Mouse (Mus musculus) limb, embryonic 14.5 days (tissue): ENCODE data around the gene Zfp575. TPM values are rescaled to one million over a fixed set of nuclear protein-coding genes. Genes with fewer than 3 reads are reported as not detected.
A peak's percentile ranks its signal among the peaks of the same experiment; 100 is the strongest.

ENCODE experiments used
- ATAC-seq: fragments of 200-750 bp; cut with Nextera tagmentation; 2 replicates; pipeline ENCODE4 v1.8.0; 2017; ENCODE audit warnings: low read depth, moderate number of reproducible peaks, moderate TSS enrichment; ENCODE audit not compliant: low FRiP score
- DNase-seq: peaks from one replicate; pipeline ENCODE4 v3.0.0-alpha.2; 2015; ENCODE audit warnings: low spot score
- H3K27ac ChIP-seq: fragments of 300-500 bp; sonication (generic); replicated peaks from 2 replicates; pipeline ENCODE4 v1.5.1; 2014; ENCODE audit warnings: low read depth, mild to moderate bottlenecking, low read length, moderate library complexity, mixed read lengths
- H3K27me3 ChIP-seq: fragments of 300-500 bp; sonication (generic); 2 replicates; pipeline ENCODE4 v1.6.1; 2014; ENCODE audit warnings: low read length, mixed read lengths; ENCODE audit not compliant: control insufficient read depth, insufficient read depth
- H3K36me3 ChIP-seq: fragments of 300-500 bp; sonication (generic); 2 replicates; pipeline ENCODE4 v1.6.1; 2014; ENCODE audit warnings: mild to moderate bottlenecking, low read length, moderate library complexity, mixed read lengths; ENCODE audit not compliant: control insufficient read depth, insufficient read depth
- H3K4me1 ChIP-seq: fragments of 300-500 bp; sonication (generic); 2 replicates; pipeline ENCODE4 v1.6.1; 2014; ENCODE audit warnings: antibody characterized with exemption, low read length, mixed read lengths; ENCODE audit not compliant: control insufficient read depth, insufficient read depth
- H3K4me2 ChIP-seq: fragments of 300-500 bp; sonication (generic); replicated peaks from 2 replicates; pipeline ENCODE4 v1.6.1; 2014; ENCODE audit warnings: low read depth, mild to moderate bottlenecking, low read length, moderate library complexity; ENCODE audit not compliant: severe bottlenecking
- H3K4me3 ChIP-seq: fragments of 300-500 bp; sonication (generic); replicated peaks from 2 replicates; pipeline ENCODE4 v1.5.1; 2014; ENCODE audit warnings: low read length
- H3K9ac ChIP-seq: fragments of 300-500 bp; sonication (generic); 2 replicates; pipeline ENCODE4 v1.6.1; 2014; ENCODE audit warnings: mild to moderate bottlenecking, low read depth, low read length, moderate library complexity; ENCODE audit not compliant: severe bottlenecking
- H3K9me3 ChIP-seq: fragments of 300-500 bp; sonication (generic); 2 replicates; pipeline ENCODE4 v1.6.1; 2016; ENCODE audit warnings: low read length; ENCODE audit not compliant: control insufficient read depth
- POLR2A ChIP-seq: fragments of 200-500 bp; IDR thresholded peaks from 2 replicates; pipeline ENCODE4 v1.8.0; 2012; ENCODE audit warnings: inconsistent platforms, mild to moderate bottlenecking, moderate library complexity, borderline replicate concordance; ENCODE audit not compliant: insufficient read depth, insufficient read length; ENCODE audit errors: extremely low read depth
- WGBS: fragments of 180-500 bp; shearing (Covaris S2); extraction: QIAGEN DNeasy Blood & Tissue Kit; methylation state at CpG from one replicate; pipeline ENCODE4 v1.1.7; 2014; 5-methylcytosine and 5-hydroxymethylcytosine counted together
- polyA plus RNA-seq, 2 experiments: library from polyadenylated mRNA; depleted of rRNA in 1 of 2; stranded (reverse) in 1 of 2; unstranded in 1 of 2; fragments of >200 nt; fragmentation: Nextera tagmentation in 1 of 2; extraction: Ambion mirVana in 1 of 2; gene quantifications; 2 replicates each; pipeline versions ENCODE4 v1.2.1 to v1.2.3; 2012 to 2014

Gene Zfp575
- polyA plus RNA-seq, 2 experiments = 4.5 to 5.0 TPM

DNA sequence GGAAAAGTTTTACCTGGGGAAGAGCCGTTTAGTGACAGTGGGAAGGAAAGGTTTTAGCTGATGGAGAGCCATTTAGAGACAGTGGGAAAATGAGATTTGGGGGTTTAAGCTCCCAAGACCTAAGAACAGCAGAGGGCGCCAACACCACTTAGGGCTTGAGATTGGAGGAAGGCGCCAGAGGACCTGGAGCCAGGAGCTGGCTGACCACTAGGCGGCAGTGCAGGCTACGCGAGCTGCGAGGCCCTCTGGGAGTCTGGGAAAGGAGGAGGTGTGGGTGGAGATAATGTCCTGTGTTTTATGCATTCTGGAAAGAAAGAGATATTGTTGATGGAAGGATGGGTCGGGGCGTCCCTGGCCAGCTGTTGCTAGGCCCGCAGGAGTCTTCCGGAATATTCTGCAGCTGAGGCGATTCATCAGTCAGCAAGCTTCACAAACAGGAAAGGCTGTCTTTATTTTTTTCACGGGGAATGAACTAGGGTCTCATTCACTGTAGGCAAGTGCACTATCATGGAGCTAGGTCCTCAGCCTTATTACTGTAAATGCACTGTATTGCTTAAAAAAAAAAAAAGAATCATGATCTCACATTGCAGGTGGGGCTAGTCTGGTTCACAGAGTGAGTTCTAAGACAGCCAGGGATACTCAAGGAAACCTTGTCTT lies 13.6 kb upstream of the Zfp575 start:
- Histone ChIP-seq H3K4me1 (no peaks in the 10 kb centered on the region), H3K4me2 (peak overlapping the region; percentile 27; the same call in 1 of the 2 replicates), H3K27me3 (no peaks in the 10 kb centered on the region), H3K27ac (no peak overlapping the region), H3K9me3 (no peaks in the 10 kb centered on the region), H3K9ac (no peak overlapping the region), H3K4me3 (no peak overlapping the region), H3K36me3 (no peaks in the 10 kb centered on the region)
- TF ChIP-seq POLR2A = no peak
- DNase-seq = peak; percentile 93
- WGBS = 8% methylated on average over 13 of the region's 13 CpGs
- ATAC-seq = peak; percentile 87

DNA sequence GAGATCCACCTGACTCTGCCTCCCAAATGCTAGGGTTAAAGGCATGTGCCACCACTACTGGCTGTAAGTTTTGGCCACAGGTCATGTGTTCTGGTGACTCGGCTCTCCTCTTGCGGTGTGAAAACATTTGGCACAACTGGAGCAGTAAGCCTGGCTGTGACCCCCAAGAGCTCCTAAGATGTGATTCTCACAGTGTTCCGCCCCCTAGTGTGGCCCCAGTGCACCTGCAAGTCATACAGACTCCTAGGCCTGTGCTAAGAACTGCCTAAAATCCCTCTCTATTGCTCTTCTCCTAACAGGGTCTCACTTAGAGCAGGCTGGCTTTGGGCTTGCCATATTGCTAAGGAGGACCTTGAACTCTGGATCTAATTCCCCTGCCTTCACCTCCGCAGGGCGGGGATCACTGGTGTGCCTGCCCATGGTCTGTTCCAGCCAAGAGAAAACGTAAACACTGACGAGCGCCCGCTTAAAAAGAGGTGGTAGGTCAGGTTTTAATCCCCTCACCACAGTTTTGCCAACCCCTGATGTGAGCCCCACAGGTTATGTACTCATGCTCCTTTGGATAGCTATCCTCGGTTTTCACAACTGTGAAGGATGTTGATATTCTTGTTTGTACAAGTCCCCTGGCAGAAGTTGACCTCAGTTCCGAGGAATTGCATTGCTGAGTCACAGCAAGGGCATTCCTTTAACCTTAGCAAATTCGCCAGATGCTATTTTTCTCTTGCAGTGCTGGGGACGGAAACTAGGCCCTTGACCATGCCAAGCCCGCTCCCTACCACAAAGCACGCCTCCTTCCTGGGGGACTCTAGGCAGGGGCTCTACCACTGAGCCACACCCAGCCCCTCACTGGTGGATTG lies 12.0 kb upstream of the Zfp575 start:
- WGBS = 73% methylated on average over 15 of the region's 15 CpGs
- TF ChIP-seq POLR2A = no peak
- Histone ChIP-seq H3K27ac (no peak overlapping the region), H3K4me3 (no peak overlapping the region), H3K36me3 (no peaks in the 10 kb centered on the region; the same call in 1 of the 2 replicates), H3K27me3 (no peaks in the 10 kb centered on the region), H3K9ac (no peak overlapping the region), H3K9me3 (no peaks in the 10 kb centered on the region), H3K4me1 (peaks cover 6% of the 10 kb centered on the region; the same call in 1 of the 2 replicates), H3K4me2 (no peak overlapping the region)
- DNase-seq = no peak
- ATAC-seq = no peak

DNA sequence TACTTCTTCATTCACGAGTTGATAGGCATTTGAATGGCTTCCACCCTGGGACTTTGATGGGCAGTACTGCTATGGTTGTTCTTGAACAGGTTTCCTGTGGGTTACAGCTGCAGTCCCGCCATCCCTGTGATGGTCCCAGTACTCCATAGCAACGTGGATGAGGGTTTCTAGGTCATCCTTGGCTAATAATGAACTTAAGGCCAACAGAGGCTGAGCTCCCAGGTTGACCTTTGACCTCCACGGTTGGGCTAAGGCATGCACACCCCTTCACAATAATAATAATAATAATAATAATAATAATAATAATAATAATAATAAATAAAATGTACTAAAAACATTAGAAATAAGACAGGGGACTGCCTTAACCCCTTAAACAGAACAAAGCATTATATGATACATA lies 10.7 kb upstream of the Zfp575 start:
- H3K4me3 ChIP-seq = no peak overlapping the region
- no peak overlapping the region for H3K4me2 ChIP-seq
- TF ChIP-seq POLR2A = no peak
- H3K27me3 ChIP-seq = no peaks in the 10 kb centered on the region
- DNase-seq (no peak), ATAC-seq (no peak)
- WGBS = 66% methylated on average over 4 of the region's 4 CpGs
- H3K4me1 ChIP-seq = peaks cover 12% of the 10 kb centered on the region
- no peaks in the 10 kb centered on the region; the same call in 1 of the 2 replicates for H3K36me3 ChIP-seq
- no peak overlapping the region for H3K9ac ChIP-seq
- H3K9me3 ChIP-seq = no peaks in the 10 kb centered on the region
- no peak overlapping the region for H3K27ac ChIP-seq

DNA sequence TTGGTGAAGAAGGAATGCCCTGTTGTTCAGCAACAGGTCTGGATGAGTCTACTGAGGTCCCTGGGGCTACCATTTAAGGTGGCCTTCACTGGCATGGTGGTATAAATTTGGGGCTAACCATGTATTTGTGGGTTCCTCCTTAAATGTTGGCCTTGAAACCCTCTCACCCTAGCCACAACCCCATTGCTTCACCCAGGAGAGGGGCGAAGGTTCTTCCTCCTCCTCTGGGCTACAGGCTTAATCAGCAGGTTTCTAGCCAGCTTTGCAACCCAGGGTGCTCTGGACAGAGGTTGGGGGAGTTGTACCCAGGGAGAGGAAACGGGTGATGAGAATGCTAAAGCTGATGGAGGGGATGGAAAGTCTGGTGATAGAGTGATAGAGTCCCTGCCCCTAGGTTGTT lies 8.0 kb upstream of the Zfp575 start:
- DNase-seq = no peak
- H3K36me3 ChIP-seq = no peaks in the 10 kb centered on the region; the same call in 1 of the 2 replicates
- H3K27me3 ChIP-seq = no peaks in the 10 kb centered on the region
- WGBS = 63% methylated on average over 2 of the region's 2 CpGs
- no peak overlapping the region for H3K27ac ChIP-seq
- peaks cover 12% of the 10 kb centered on the region for H3K4me1 ChIP-seq
- no peak overlapping the region for H3K4me3 ChIP-seq
- ATAC-seq = no peak
- H3K4me2 ChIP-seq = no peak overlapping the region
- no peak for TF ChIP-seq POLR2A
- no peak overlapping the region for H3K9ac ChIP-seq
- no peaks in the 10 kb centered on the region for H3K9me3 ChIP-seq

DNA sequence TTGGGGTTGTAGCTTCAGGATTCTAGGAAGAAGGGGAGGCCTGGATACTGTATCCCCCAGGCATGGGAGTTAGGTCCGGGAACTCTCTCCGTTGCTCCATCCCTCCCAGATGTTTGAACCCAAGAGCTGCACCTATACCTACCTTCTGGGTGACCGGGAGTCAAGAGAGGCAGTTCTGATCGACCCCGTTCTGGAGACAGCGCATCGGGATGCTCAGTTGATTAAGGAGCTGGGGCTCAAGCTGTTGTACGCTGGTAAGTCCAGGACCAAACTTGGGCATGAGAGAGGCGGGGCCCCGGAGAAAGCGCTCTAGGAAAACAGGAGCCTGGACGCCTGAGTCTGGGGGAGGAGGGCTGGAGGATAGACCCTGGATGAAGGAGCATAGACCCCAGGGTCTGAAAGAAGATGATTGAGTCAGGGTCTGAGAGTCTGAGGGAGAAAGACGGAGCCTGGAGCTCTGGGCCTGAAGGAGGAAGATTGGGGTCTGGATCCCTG lies 6.9 kb upstream of the Zfp575 start:
- Histone ChIP-seq H3K4me3 (peak overlapping the region; percentile 72), H3K9me3 (no peaks in the 10 kb centered on the region), H3K27ac (no peak overlapping the region), H3K36me3 (no peaks in the 10 kb centered on the region; the same call in 1 of the 2 replicates), H3K4me1 (peaks cover 12% of the 10 kb centered on the region), H3K4me2 (peak overlapping the region; percentile 72), H3K9ac (peak overlapping the region; percentile 77), H3K27me3 (no peaks in the 10 kb centered on the region)
- 2% methylated on average over 13 of the region's 13 CpGs for WGBS
- no peak for DNase-seq
- TF ChIP-seq POLR2A = no peak
- no peak; the same call in 1 of the 2 replicates for ATAC-seq
